Mouse (Mus musculus): ENCODE results near the gene Tmod2. TPM values are rescaled to one million over a fixed set of nuclear protein-coding genes. Genes with fewer than 3 reads are reported as not detected.
"Not testable (repeated sequence)": the region's sequence is repeated elsewhere in the genome, so short reads cannot be mapped to it uniquely, and the experiment has no call there.

The Tmod2 gene
- polyA plus RNA-seq, 1 experiment from 2014 or later, result 2.4 TPM

DNA sequence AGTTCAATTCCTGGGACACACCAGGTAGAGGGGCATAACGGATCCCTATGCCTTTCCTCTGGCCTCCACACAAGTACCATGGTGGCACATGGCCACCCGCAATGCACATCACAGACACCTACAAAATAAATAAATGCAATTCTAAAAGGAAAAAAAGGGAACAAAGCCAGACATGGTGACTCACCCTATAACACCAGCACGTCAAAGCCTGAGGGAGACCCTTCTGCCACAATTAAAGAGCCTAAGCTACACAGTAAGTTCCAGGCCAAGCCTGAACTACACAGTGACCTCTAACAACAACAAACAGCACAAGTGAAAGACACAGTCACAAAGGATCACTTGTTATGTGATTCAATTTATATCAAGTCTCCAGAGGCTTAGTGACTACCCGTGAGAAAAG, 57.4 kb downstream of the Tmod2 start:
- DNase-seq (ENCODE audit: low spot score), result no peak

DNA sequence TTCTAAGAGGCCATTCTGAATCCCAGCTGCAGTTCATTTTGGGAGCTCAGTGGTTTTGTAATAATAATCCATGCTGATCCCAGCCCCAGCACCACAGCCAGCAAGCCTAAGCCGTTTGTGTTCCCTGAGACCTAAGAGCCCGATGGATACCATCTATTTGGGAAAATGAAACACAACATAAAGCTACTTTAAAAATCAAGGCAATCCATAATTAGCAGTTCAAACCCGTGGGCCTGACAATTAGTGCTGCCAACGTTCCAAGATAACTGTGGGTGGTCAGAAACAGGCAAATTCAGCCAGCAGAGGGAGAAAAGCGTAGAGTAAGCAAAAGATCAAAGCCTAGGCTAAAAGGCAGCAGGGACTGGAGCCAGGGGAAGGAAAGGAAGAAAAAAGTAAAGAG, 59.8 kb downstream of the Tmod2 start:
- no peak for DNase-seq (ENCODE audit: low spot score)

DNA sequence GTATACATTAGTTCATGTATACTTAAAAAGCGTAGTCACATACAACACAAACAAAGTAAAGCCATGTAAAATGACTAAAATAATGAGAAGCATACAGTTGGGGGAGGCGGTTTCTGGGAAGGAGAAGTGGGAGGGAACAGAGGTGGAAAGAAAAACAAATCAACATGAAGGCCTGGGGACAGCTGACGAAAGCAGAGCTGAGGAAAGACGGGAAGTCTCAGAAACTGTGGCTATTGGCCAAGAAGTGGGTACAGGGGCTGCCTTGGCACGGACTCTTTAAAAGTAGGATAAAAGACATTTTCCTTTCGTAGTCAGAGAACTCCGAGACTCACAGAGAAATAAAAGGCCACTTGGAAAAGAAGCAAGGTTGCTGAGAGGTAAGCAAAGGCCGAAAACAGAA, 62.1 kb downstream of the Tmod2 start:
- DNase-seq (ENCODE audit: low spot score), result no peak

DNA sequence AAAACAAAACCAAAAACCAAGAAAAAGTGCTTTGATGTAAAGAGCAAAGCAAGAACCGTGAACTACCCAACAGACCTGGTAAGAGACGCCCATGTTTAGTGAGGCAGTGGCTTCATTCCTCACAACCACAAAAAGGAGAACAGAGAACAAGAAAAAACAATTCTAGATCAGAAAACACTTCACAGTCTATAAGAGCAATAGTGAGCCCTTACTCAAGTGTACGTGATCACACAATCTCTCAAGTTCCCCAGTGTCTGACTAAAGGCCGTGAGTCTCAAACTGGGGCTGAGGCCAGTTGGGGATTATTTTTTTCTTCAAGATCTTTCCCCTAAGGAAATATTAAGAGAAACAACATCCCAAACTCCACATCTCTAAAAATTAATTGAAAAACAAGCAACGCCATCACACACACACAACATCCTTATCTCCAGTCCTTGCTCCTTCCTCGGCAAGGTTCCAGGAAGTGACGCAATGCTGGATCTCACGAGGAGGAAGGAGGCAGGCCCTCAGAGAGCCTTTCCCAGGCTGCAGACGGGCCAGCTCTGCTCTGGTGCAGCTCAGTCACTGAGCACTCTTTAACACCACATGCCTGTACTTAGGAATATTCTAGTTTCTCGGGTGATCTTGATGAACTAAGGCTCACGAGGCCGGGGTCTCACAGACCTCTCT, 64.1 kb downstream of the Tmod2 start:
- DNase-seq (ENCODE audit: low spot score), result peak; percentile 30

DNA sequence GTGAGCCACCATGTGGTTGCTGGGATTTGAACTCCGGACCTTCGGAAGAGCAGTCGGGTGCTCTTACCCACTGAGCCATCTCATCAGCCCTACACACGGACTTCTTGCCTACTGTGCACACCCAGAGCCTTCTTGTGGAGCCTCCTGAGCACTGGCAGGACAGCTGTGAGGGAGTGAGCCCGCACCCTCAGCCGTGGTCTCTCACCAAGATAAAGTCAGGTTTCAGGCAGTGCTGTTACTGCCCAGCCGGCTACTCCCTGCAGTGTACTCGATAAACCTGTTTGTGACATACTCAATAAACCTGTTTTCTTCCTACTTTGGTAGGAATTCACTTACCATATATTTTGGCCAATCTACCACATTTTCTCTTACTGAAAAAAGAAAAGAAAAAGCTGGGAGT, 65.6 kb downstream of the Tmod2 start:
- DNase-seq (ENCODE audit: low spot score), result no peak

DNA sequence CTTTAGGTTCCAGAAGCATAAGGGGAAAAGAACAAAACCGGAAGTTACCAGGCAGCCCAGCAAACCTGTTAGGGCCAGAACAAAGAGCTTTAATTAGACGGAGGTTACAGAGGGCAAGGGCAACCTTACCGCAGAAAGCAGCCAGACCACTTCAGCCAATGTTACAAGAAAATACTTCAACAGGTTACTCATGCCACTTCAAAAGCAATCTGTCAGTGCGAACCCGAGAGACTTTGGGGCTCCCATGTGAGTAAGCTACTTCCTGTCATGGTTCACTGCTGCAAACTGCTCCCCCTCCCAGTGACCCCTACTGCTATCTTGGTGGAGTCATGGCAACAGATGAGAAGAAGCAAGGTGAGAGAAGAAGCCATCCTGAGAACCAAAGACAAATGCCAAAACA, 69.6 kb downstream of the Tmod2 start:
- DNase-seq (ENCODE audit: low spot score), result peak; percentile 80

DNA sequence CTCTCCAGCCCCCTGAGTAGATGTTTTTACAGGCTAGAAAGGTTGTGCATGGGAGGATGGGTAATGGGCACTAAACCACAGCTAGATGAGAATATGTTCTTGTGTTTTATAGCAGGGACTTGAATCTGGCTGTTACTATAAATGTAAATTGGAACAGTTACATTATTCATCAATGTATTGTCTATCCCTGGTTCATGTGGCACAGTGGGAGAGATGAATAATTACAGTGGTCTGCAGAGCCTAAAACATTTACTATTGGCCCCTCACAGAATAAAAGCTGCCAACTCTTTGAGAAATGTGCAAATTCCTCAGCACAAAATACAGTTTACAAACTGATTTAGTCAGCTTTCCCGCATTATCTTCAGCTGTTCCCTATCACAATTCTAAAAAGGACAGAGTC, 74.7 kb downstream of the Tmod2 start:
- DNase-seq (ENCODE audit: low spot score), result no peak

DNA sequence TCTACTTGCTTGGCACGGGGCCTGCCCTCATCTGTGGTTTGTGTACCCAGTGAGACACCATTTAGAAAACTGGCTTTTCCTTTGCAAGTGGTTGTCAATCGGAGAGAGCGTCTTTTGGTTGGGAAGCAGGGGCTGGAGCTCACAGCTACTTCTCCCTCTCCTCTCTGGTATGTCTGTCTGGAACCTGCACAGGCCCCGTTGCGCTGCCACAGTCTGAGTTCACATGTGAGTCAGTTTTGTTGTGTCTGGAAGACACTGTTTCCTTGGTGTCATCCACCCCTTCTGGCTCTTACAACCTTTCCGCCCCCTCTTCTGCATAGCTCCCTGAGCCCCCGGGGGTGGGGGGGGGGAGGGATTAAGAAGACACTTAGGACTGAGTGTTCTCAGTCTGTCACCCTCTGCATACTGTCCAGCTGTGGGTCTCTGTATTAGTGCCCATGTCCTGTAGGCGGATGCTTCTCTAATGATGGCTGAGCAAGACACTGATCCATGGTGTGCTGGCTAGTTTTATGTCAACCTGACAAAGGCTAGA, 76.6 kb downstream of the Tmod2 start:
- no peak for DNase-seq (ENCODE audit: low spot score)

DNA sequence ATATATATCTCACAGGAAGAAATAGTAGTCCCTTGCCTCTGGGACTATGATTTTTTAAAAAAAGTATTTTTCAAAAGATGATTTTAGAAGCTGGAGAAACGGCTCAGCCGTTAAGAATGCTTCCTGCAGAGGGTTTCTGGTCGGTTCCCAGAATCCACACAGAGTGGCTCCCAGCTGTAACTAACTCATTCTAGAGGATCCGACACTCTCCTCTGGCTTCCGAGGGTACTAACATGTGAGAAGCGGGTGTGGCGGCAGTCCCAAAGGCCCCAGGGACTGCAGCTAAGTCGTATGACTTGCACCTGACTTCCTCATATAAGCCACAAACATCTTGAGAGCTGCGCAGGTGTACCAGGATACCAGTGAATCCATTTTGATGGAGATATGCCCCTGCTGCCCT, 78.1 kb downstream of the Tmod2 start:
- not testable (repeated sequence) for DNase-seq (ENCODE audit: low spot score)

DNA sequence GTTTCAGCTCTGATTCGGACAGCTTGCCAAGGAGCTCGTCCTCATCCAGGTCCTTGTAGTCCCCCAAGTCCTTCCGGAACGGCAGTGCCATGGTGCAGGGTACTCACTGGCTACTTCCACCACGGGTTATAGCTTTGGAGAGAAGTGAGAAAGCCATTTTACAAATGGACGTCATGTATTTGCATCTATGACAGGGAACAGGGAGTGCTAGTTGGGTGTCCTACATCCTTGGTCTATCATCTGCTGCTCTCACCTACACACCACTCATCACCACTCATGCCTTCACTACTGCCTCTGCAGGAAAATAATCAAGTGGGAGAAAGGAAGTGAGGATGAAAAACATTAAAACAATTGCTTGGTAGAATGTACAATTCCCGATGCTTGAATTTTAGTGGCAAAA, 78.7 kb downstream of the Tmod2 start:
- no peak for DNase-seq (ENCODE audit: low spot score)

DNA sequence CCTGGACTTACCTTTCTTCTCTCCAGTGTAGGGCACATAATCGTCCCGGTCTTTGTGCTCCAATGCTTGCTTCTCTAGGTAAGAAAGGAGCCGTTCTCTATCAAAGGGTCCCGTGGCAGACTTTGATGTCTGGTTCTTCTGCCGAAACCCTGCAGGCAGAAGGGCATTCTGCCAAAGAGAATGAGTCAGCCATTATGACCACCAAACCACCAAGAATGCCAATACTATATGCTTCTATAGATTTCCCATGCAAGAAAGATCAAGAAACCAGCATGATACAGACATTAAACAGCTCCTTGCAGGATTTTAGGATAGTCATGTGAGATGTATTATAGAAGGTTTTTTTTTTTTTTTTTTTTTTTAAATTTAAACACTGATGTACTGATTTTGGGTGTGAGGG, 81.8 kb downstream of the Tmod2 start:
- no peak for DNase-seq (ENCODE audit: low spot score)

DNA sequence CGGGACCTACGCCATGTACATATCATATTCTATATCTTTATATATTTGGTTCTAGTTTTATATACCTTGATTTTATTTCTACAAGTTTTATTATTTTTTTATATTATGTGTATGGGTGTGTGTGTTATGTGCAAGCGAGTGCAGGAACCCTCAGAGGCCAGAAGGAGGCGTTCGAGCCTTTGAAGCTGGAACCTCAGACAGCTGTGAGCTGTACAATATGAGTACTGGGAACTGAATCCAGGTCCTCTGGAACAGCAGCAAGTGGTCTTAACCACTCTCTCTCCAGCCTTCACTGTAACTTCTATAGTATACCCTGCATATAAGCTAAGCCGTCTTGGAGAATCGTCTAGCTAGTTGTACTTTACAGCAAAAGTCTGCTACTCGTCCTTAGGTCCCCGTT, 83.0 kb downstream of the Tmod2 start:
- DNase-seq (ENCODE audit: low spot score), result no peak

DNA sequence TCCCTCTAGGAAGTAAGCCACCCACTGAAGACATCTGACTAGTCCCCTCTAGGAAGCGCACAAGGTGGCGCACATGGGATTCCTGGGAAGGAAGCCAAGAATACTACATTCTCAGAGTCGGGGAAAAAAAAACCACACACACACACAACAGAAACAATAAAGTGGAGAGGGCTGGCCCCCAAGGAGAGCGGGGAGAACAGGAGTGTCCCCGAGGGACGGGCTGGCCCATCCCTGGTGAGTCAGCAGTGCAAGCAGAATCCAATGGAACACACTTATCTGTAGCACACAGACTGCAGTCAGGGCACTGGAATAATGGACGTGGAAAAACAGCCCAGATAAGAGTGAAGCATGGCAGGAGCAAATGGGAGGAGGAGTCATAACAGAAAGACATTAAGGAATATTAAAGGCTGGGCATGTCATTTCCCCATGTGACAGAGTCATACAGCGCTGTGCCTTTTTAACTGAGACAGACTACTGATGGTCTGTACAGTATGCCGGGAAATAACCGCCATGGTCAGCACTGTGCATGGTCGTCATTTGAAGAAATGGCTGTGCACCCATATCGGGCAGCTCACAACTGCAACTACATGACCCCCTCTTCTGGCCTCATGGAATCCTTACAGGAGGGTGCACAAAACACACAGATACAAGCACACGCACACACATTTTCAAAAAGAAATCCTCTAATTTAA, 83.6 kb downstream of the Tmod2 start:
- DNase-seq (ENCODE audit: low spot score), result no peak

DNA sequence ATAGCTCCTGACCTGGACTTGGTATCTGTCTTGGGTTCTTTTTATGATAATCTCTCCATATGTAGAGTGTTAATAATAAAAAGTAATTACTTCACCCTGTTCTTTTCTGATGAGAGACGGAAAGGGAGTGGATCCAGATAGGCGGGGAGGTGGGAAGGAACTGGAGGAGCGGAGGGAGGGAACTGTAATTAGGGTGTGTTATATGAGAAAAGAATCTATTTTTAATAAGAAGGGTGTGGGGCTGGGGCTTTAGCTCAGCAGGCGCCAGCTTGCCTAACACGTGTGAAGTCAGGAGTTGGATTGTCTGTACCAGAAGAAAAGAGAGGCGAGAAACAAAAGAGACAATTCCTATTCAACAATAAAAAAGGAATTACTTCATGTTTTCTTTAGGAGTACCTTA, 87.5 kb downstream of the Tmod2 start:
- no peak for DNase-seq (ENCODE audit: low spot score)

DNA sequence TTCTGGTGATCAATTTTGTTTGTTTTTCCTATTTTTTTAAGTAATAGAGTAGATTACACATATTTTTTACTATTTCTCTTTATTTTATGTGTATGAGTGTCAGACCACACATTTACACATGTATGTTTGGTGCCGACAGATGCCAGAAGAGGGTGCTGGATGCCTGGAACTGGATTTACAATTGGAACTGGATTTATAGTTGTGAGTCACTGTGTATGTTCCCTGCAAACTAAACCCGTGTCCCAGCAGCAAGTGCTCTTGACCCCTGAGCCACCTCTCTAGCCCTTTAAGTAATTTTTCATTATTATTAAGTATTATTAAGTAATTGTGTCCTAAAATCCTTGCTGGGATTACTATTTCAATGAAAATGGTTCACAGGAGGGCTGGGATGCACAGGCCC, 88.9 kb downstream of the Tmod2 start:
- no peak for DNase-seq (ENCODE audit: low spot score)

DNA sequence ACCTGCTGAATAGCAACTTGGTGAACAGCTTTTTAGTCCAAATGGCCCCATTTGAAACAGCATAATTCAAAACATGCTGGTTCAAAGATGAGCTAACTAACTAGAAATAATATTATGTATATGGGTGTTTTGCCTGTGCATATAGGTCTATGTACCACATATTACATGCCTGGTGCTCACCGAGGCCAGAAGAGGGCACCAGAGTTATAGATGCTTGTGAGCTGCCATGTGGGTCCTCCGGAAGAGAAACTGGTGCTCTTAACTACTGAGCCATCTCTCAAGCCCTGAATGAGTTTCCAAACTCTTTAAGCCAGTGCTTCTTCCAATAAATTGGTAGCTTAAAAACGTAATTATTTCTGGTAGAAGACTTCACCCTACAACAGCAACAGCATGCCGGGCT, 89.3 kb downstream of the Tmod2 start:
- peak; percentile 79 for DNase-seq (ENCODE audit: low spot score)

DNA sequence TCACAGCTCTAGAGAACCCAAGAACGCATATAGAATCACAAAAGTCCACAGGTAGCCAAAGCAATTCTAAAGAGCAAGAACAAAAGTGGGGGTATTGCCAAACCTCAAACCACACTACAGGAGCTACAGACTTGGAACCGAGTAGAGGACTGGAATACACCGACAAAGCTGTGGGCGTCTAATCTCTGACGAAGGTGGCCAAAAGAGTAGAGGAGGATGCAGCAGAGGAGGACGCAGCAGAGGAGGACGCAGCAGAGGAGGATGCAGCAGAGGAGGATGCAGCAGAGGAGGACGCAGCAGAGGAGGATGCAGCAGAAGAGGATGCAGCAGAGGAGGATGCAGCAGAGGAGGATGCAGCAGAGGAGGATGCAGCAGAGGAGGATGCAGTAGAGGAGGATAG, 90.2 kb downstream of the Tmod2 start:
- DNase-seq (ENCODE audit: low spot score), result no peak

DNA sequence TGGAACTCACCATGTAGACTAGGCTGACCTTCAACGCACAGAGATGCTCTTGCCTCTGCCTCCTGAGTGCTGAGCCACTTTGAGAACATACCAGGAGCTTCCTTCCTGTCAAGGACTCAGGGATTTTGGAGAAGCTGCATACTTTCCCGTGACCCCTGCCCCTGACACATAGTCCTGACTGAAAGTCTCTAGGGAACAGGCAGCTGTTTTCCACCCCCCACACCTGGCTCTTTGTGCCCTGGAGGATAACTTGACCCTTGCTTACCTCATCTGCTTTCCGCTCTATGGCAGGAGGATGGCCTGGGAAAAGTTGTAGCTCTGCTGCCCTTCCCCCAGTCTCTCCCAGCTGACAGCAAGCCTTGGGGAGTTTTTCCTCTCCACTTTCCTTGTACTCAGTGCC, 93.4 kb downstream of the Tmod2 start:
- DNase-seq (ENCODE audit: low spot score), result no peak

Other genes starting within 250 kb of the Tmod2 start
- 47.4 and 51.9 TPM in 2 replicates for gene Mapk6, start 201.3 kb downstream of the Tmod2 start, polyA plus RNA-seq (2015; fragmentation: Nextera tagmentation; extraction: Ambion mirVana)
- gene Leo1, start 169.8 kb downstream of the Tmod2 start, polyA plus RNA-seq (2015; fragmentation: Nextera tagmentation; extraction: Ambion mirVana), result 41.7 and 44.5 TPM in 2 replicates
- 101 and 105 TPM in 2 replicates for gene Tmod3, start 51.7 kb downstream of the Tmod2 start, polyA plus RNA-seq (2015; fragmentation: Nextera tagmentation; extraction: Ambion mirVana)
- 16.7 and 19.9 TPM in 2 replicates for gene Lysmd2, start 14.4 kb upstream of the Tmod2 start, polyA plus RNA-seq (2015; fragmentation: Nextera tagmentation; extraction: Ambion mirVana)
- gene Scg3, start 72.7 kb upstream of the Tmod2 start, polyA plus RNA-seq (2015; fragmentation: Nextera tagmentation; extraction: Ambion mirVana), result 0.27 and 0.30 TPM in 2 replicates
- 0.39 and 0.43 TPM in 2 replicates for gene Bmp5, start 164.0 kb upstream of the Tmod2 start, polyA plus RNA-seq (2015; fragmentation: Nextera tagmentation; extraction: Ambion mirVana)